ENCODE assay signal across 12 mouse cellular contexts in the genomic region with DNA sequence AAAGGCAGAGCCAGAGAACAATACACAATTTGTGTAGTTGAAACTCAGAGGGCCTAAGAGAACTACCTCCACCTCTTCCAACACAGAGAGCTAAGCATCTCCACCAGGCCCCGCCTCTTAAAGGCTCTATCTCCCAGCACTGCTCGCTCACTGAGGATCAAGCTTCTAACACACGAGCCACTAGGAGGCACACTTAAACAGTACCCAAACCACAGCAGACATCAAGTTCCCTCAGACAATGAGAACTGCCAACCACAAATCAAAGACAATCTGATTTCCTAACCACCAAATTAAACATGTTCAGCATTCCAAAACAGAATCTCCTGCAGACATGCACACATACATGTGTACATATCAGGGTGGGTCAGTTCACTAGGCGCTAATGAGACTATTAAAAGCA. TPM values are rescaled to one million over a fixed set of nuclear protein-coding genes. Genes with fewer than 3 reads are reported as not detected.
DNase-seq lines count a peak whose midpoint lies in the region; TF ChIP-seq lines count a peak whose summit lies in the region.
"Had no signal": no experiment of that assay in that cellular context is flagged by ENCODE, and none has a peak within 500 bp of the region (broad histone marks: within the 10 kb centered on the region; RNA-seq: fewer than 3 reads in every experiment).

No protein-coding gene starts in this region.

- no peak for TF ChIP-seq POLR2A in testis, adult 2 months (IDR thresholded peaks at IDR 0.05; ENCODE audit: control insufficient read depth, low read depth, low read length)

- no peak overlapping the region; the same call in 1 of the 2 replicates for H3K27ac ChIP-seq in testis, adult 2 months (ENCODE audit: control insufficient read depth, insufficient read depth, low read depth, low read length)
- H3K27ac ChIP-seq: forebrain, embryonic 10.5 days; hindbrain, embryonic 10.5 days; limb, embryonic 15.5 days; midbrain, embryonic 15.5 days had no signal

- TF ChIP-seq CTCF in testis, adult 2 months (IDR thresholded peaks at IDR 0.05; ENCODE audit: control insufficient read depth, insufficient read depth, insufficient replicate concordance, low read depth, low read length), result no peak

- no peaks in the 10 kb centered on the region for H3K36me3 ChIP-seq in testis, adult 2 months (ENCODE audit: control insufficient read depth, insufficient read depth, low read length)
- H3K36me3 ChIP-seq: forebrain, embryonic 10.5 days; hindbrain, embryonic 10.5 days; limb, embryonic 15.5 days; midbrain, embryonic 15.5 days had no signal

- H3K4me3 ChIP-seq in testis, adult 2 months (ENCODE audit: control insufficient read depth, low read depth, low read length), result peak overlapping the region; percentile 34
- H3K4me3 ChIP-seq: forebrain, embryonic 10.5 days; hindbrain, embryonic 10.5 days; limb, embryonic 15.5 days; midbrain, embryonic 15.5 days had no signal

- H3K4me1 ChIP-seq in testis, adult 2 months (ENCODE audit: control insufficient read depth, insufficient read depth, low read length), result peaks cover 6% of the 10 kb centered on the region
- H3K4me1 ChIP-seq: forebrain, embryonic 10.5 days; hindbrain, embryonic 10.5 days; midbrain, embryonic 15.5 days had no signal

- DNase-seq in adrenal gland, postnatal 14 days, result peak; percentile 35
- no peak for DNase-seq in adrenal gland, postnatal 25 days
- no peak for DNase-seq in testis, postnatal 14 days (ENCODE audit: low spot score)
- peak; percentile 53 for DNase-seq in lung, postnatal 10 days
- DNase-seq in thymus, postnatal 36 days, result peak; percentile 22 to 25
- no peak for DNase-seq in left cerebral cortex, adult 9 months (ENCODE audit: low spot score in 2 of 2)
- DNase-seq in layer of hippocampus, adult 8-10 months (ENCODE audit: low spot score in 2 of 2), result no peak

- H3K27me3 ChIP-seq in testis, adult 2 months (ENCODE audit: control insufficient read depth, insufficient read depth, low read length), result no peaks in the 10 kb centered on the region
- H3K27me3 ChIP-seq: limb, embryonic 15.5 days; midbrain, embryonic 15.5 days had no signal

RNA-seq across cellular contexts. Expression of gene Zfr, which starts 9.4 kb away (rescaled TPM):
- total RNA-seq in adrenal gland, postnatal 14 days (2021), result 155 and 170 TPM in 2 replicates
- total RNA-seq in adrenal gland, postnatal 25 days (2021), result 145 and 150 TPM in 2 replicates
- 146 and 184 TPM in 2 replicates for polyA plus RNA-seq in testis, adult 2 months (2012; rRNA removed)
- total RNA-seq in layer of hippocampus, adult 8-10 months (2022), result 100 to 1,000 TPM; 275 to 344 (median 299) TPM

Comparison
In these comparisons a context has a peak if more than half of its experiments do, and no peak if none do; other contexts are left out.
1. DNase-seq: peak in adrenal gland, postnatal 14 days (single experiment), lung, postnatal 10 days (single experiment) and thymus, postnatal 36 days (2 of 2); none in adrenal gland, postnatal 25 days (single experiment), testis, postnatal 14 days (single experiment), left cerebral cortex, adult 9 months (0 of 2) and layer of hippocampus, adult 8-10 months (0 of 2).